Mouse (Mus musculus) ES-Bruce4 (cell line): ENCODE measurements around the gene Ddn. TPM values are rescaled to one million over a fixed set of nuclear protein-coding genes. Genes with fewer than 3 reads are reported as not detected.
A peak's percentile ranks its signal among the peaks of the same experiment; 100 is the strongest.

ENCODE experiments used
- H3K27ac ChIP-seq: 2 replicates; pipeline ENCODE4 v1.5.1; 2012; ENCODE audit warnings: low read length, inconsistent platforms; ENCODE audit not compliant: insufficient read depth
- H3K27me3 ChIP-seq: 2 replicates; pipeline ENCODE4 v1.6.1; 2012; ENCODE audit warnings: mild to moderate bottlenecking, low read length, inconsistent platforms; ENCODE audit not compliant: control insufficient read depth, poor library complexity, insufficient read depth, severe bottlenecking
- H3K36me3 ChIP-seq: 2 replicates; pipeline ENCODE4 v1.6.1; 2012; ENCODE audit warnings: inconsistent platforms, mild to moderate bottlenecking, low read length, moderate library complexity; ENCODE audit not compliant: control insufficient read depth, poor library complexity, insufficient read depth, severe bottlenecking
- H3K4me1 ChIP-seq: one replicate; pipeline ENCODE4 v1.8.1; 2011; ENCODE audit warnings: low read length; ENCODE audit not compliant: control insufficient read depth, insufficient read depth
- H3K4me3 ChIP-seq: 2 replicates; pipeline ENCODE4 v1.5.1; 2011; ENCODE audit warnings: low read depth, mild to moderate bottlenecking, low read length
- H3K9ac ChIP-seq: 2 replicates; pipeline ENCODE4 v1.6.1; 2012; ENCODE audit warnings: low read depth, mild to moderate bottlenecking, inconsistent platforms; ENCODE audit not compliant: poor library complexity, severe bottlenecking
- H3K9me3 ChIP-seq: replicated peaks from 2 replicates; pipeline ENCODE4 v1.6.1; 2012; ENCODE audit warnings: mild to moderate bottlenecking, low read length, inconsistent platforms; ENCODE audit not compliant: control insufficient read depth, poor library complexity, insufficient read depth, severe bottlenecking
- CTCF ChIP-seq: IDR thresholded peaks from one replicate; pipeline ENCODE4 v1.8.1; 2011; ENCODE audit warnings: low read depth, low read length
- EP300 ChIP-seq: IDR thresholded peaks from 2 replicates; pipeline ENCODE4 v1.6.1; 2011; ENCODE audit warnings: low read depth, low read length; ENCODE audit not compliant: insufficient read depth
- POLR2A ChIP-seq: IDR thresholded peaks from one replicate; pipeline ENCODE4 v1.8.1; 2011; ENCODE audit warnings: low read length; ENCODE audit not compliant: insufficient read depth
- polyA plus RNA-seq: library from polyadenylated mRNA; stranded (reverse); fragments of >200 nt; gene quantifications from 2 replicates; pipeline ENCODE4 v1.2.4, GENCODE M21; 2011; ENCODE audit warnings: low read depth; ENCODE audit not compliant: missing spikeins, insufficient read depth, insufficient read length

Ddn gene
- polyA plus RNA-seq, 1 experiment: not detected

- Histone ChIP-seq H3K9ac (no peak overlapping the region), H3K4me3 (no peak overlapping the region), H3K27ac (no peak overlapping the region), H3K4me1 (no peaks in the 10 kb centered on the region), H3K9me3 (no peaks in the 10 kb centered on the region), H3K36me3 (peaks cover 36% of the 10 kb centered on the region), H3K27me3 (no peaks in the 10 kb centered on the region)
- TF ChIP-seq POLR2A: no peak
- TF ChIP-seq EP300: no peak
- no peak for TF ChIP-seq CTCF
These were observed 24.0 kb upstream of the Ddn start for GRCm38 (mm10) chr15:98833281-98833680.

GRCm38 (mm10) chr15:98832161-98833058 is 23.1 kb upstream of the Ddn start:
- H3K4me1 ChIP-seq: no peaks in the 10 kb centered on the region
- H3K36me3 ChIP-seq: peaks cover 28% of the 10 kb centered on the region
- TF ChIP-seq EP300 (no peak), POLR2A (no peak), CTCF (no peak)
- H3K27me3 ChIP-seq: no peaks in the 10 kb centered on the region
- peak overlapping the region; percentile 52; the same call in 1 of the 2 replicates for H3K27ac ChIP-seq
- H3K9ac ChIP-seq: peak overlapping the region; percentile 57; the same call in 1 of the 2 replicates
- no peaks in the 10 kb centered on the region for H3K9me3 ChIP-seq
- no peak overlapping the region for H3K4me3 ChIP-seq

- H3K27ac ChIP-seq: peak overlapping the region; percentile 82
- H3K9me3 ChIP-seq: no peaks in the 10 kb centered on the region
- no peaks in the 10 kb centered on the region for H3K4me1 ChIP-seq
- H3K27me3 ChIP-seq: no peaks in the 10 kb centered on the region
- TF ChIP-seq EP300 (no peak), POLR2A (no peak), CTCF (no peak)
- peak overlapping the region; percentile 66 for H3K4me3 ChIP-seq
- H3K9ac ChIP-seq: peak overlapping the region; percentile 57
- peaks cover 23% of the 10 kb centered on the region for H3K36me3 ChIP-seq
These were observed 22.4 kb upstream of the Ddn start for GRCm38 (mm10) chr15:98831684-98832035.

GRCm38 (mm10) chr15:98830736-98831683 is 21.7 kb upstream of the Ddn start, which contains the start of gene Prkag1:
Gene Prkag1, minus strand, starts transcription at chr15:98831521.
- Histone ChIP-seq H3K4me1 (no peaks in the 10 kb centered on the region), H3K4me3 (peak within 1 kb of the TSS; percentile 96), H3K9me3 (no peaks in the 10 kb centered on the region), H3K36me3 (peaks cover 17% of the 10 kb centered on the region), H3K27ac (peak within 1 kb of the TSS; percentile 84), H3K9ac (peak within 1 kb of the TSS; percentile 90), H3K27me3 (no peaks in the 10 kb centered on the region)
- TF ChIP-seq CTCF (peak; percentile 42), POLR2A (peak; percentile 47), EP300 (0 out of 2 replicates have a peak, but pooled peaks have one; percentile 33)

- Histone ChIP-seq H3K27me3 (no peaks in the 10 kb centered on the region), H3K27ac (no peak overlapping the region), H3K36me3 (no peaks in the 10 kb centered on the region), H3K9me3 (no peaks in the 10 kb centered on the region), H3K4me1 (no peaks in the 10 kb centered on the region), H3K9ac (no peak overlapping the region), H3K4me3 (no peak overlapping the region)
- no peak for TF ChIP-seq POLR2A
- no peak for TF ChIP-seq EP300
- no peak for TF ChIP-seq CTCF
These were observed 18.3 kb upstream of the Ddn start for GRCm38 (mm10) chr15:98827611-98828011.
